In the genomic region with DNA sequence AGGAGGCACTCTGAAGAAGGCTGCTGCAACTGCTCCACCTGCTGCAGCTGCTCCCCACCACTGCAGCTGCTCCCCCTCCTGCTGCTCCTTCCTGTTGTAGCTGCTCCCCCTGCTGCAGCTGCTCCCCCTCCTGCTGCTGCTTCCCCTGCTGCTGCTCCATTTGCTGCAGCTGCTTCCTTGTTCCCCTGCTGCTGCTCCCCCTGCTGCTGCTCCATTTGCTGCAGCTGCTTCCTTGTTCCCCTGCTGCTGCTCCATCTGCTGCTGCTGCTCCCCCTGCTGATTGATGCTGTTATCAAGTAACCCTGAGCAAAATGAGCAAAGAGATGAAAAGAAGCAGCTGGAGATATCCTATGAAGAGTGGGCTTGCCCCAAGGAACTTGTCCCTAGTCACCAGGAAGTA, we compare ENCODE assay signal across 17 mouse cellular contexts. TPM values are rescaled to one million over a fixed set of nuclear protein-coding genes. Genes with fewer than 3 reads are reported as not detected.
DNase-seq lines count a peak whose midpoint lies in the region; ATAC-seq lines count a peak whose summit lies in the region.
"Had no signal": no experiment of that assay in that cellular context is flagged by ENCODE, and none has a peak within 500 bp of the region (broad histone marks: within the 10 kb centered on the region; RNA-seq: fewer than 3 reads in every experiment).

No protein-coding gene starts in this region.

- no peak overlapping the region for H3K27ac ChIP-seq in hindbrain, embryonic 11.5 days (ENCODE audit: low read depth, low read length)
- H3K27ac ChIP-seq in hindbrain, embryonic 16.5 days (ENCODE audit: low read depth, low read length) = no peak overlapping the region
- peak overlapping the region; percentile 49 for H3K27ac ChIP-seq in midbrain, embryonic 10.5 days (replicated peaks)
- H3K27ac ChIP-seq in midbrain, embryonic 11.5 days (ENCODE audit: low read depth, low read length) = no peak overlapping the region
- H3K27ac ChIP-seq: liver, embryonic 15.5 days had no signal

- no peak for ATAC-seq in hindbrain, embryonic 11.5 days (ENCODE audit: low FRiP score)
- no peak for ATAC-seq in hindbrain, embryonic 16.5 days
- no peak for ATAC-seq in midbrain, embryonic 11.5 days (ENCODE audit: low FRiP score)
- ATAC-seq in common myeloid progenitor, adult 5-6 weeks (replicated peaks; ENCODE audit: low read depth, poor library complexity, severe bottlenecking) = 0 out of 2 replicates have a peak, but pooled peaks have one; percentile 25
- no peak for ATAC-seq in inflammation-experienced regulatory T-cells, adult 6 months

- H3K9me3 ChIP-seq in hindbrain, embryonic 11.5 days (ENCODE audit: control insufficient read depth, low read length) = 0 out of 2 replicates have a peak, but pooled peaks cover 5% of the 10 kb centered on the region
- no peaks in the 10 kb centered on the region; the same call in 1 of the 2 replicates for H3K9me3 ChIP-seq in hindbrain, embryonic 16.5 days (ENCODE audit: control insufficient read depth, low read length)
- peaks cover 12% of the 10 kb centered on the region for H3K9me3 ChIP-seq in midbrain, embryonic 10.5 days (replicated peaks)
- H3K9me3 ChIP-seq in midbrain, embryonic 11.5 days (ENCODE audit: control insufficient read depth, low read length) = peaks cover 5% of the 10 kb centered on the region; the same call in 1 of the 2 replicates

- no peak overlapping the region for H3K9ac ChIP-seq in hindbrain, embryonic 11.5 days (ENCODE audit: low read depth, low read length)
- no peak overlapping the region for H3K9ac ChIP-seq in hindbrain, embryonic 16.5 days (ENCODE audit: low read depth, low read length)
- no peak overlapping the region for H3K9ac ChIP-seq in midbrain, embryonic 11.5 days (ENCODE audit: low read length)
- H3K9ac ChIP-seq: heart, embryonic 12.5 days; liver, embryonic 15.5 days had no signal

- no peak overlapping the region for H3K4me2 ChIP-seq in hindbrain, embryonic 11.5 days (replicated peaks; ENCODE audit: low read depth, low read length)
- no peak overlapping the region for H3K4me2 ChIP-seq in hindbrain, embryonic 16.5 days (ENCODE audit: low read length)
- H3K4me2 ChIP-seq in midbrain, embryonic 11.5 days = no peak overlapping the region
- H3K4me2 ChIP-seq: heart, embryonic 12.5 days; liver, embryonic 15.5 days had no signal

- no peaks in the 10 kb centered on the region for H3K4me1 ChIP-seq in hindbrain, embryonic 11.5 days (replicated peaks; ENCODE audit: control insufficient read depth, insufficient read depth, low read length)
- H3K4me1 ChIP-seq in hindbrain, embryonic 16.5 days (ENCODE audit: control insufficient read depth, insufficient read depth, low read depth, low read length) = peaks cover 3% of the 10 kb centered on the region
- H3K4me1 ChIP-seq in midbrain, embryonic 10.5 days = peaks cover 17% of the 10 kb centered on the region
- H3K4me1 ChIP-seq in midbrain, embryonic 11.5 days (ENCODE audit: control insufficient read depth, insufficient read depth, low read length) = no peaks in the 10 kb centered on the region; the same call in 1 of the 2 replicates
- H3K4me1 ChIP-seq: liver, embryonic 15.5 days had no signal

- no peaks in the 10 kb centered on the region for H3K36me3 ChIP-seq in hindbrain, embryonic 11.5 days (ENCODE audit: control insufficient read depth, insufficient read depth, low read length)
- no peaks in the 10 kb centered on the region for H3K36me3 ChIP-seq in hindbrain, embryonic 16.5 days (ENCODE audit: control insufficient read depth, insufficient read depth, low read length)
- H3K36me3 ChIP-seq in midbrain, embryonic 10.5 days = 0 out of 2 replicates have a peak, but pooled peaks cover 8% of the 10 kb centered on the region
- H3K36me3 ChIP-seq in midbrain, embryonic 11.5 days (ENCODE audit: control insufficient read depth, insufficient read depth, low read length) = no peaks in the 10 kb centered on the region
- H3K36me3 ChIP-seq: heart, embryonic 12.5 days; liver, embryonic 15.5 days had no signal

- no peaks in the 10 kb centered on the region for H3K27me3 ChIP-seq in hindbrain, embryonic 11.5 days (ENCODE audit: control insufficient read depth, insufficient read depth, low read length)
- H3K27me3 ChIP-seq in hindbrain, embryonic 16.5 days (replicated peaks; ENCODE audit: control insufficient read depth, insufficient read depth, low read length) = no peaks in the 10 kb centered on the region
- peaks cover 7% of the 10 kb centered on the region; the same call in 1 of the 2 replicates for H3K27me3 ChIP-seq in midbrain, embryonic 10.5 days (ENCODE audit: low read depth, poor library complexity, severe bottlenecking)
- no peaks in the 10 kb centered on the region for H3K27me3 ChIP-seq in midbrain, embryonic 11.5 days (ENCODE audit: control insufficient read depth, insufficient read depth, low read length)
- H3K27me3 ChIP-seq: heart, embryonic 12.5 days; liver, embryonic 15.5 days had no signal

- DNase-seq in hindbrain, embryonic 11.5 days (ENCODE audit: low spot score) = peak; percentile 31
- DNase-seq in midbrain, embryonic 10.5 days (ENCODE audit: low spot score) = peak; percentile 16
- no peak for DNase-seq in midbrain, embryonic 11.5 days (ENCODE audit: low spot score, missing footprints)
- peak; percentile 36 for DNase-seq in mesoderm, embryonic 11.5 days (ENCODE audit: low read depth, low spot score)
- DNase-seq: adrenal gland, adult 8-10 months; cerebellum, adult 8-10 months; gastrocnemius, postnatal 36 days; heart, postnatal 36 days; kidney, adult 18-20 months; lung, postnatal 4 days had no signal

- no peak overlapping the region for H3K4me3 ChIP-seq in hindbrain, embryonic 11.5 days (ENCODE audit: low read depth, low read length)
- H3K4me3 ChIP-seq in hindbrain, embryonic 16.5 days (ENCODE audit: low read length) = no peak overlapping the region
- no peak overlapping the region for H3K4me3 ChIP-seq in midbrain, embryonic 10.5 days
- H3K4me3 ChIP-seq in midbrain, embryonic 11.5 days (ENCODE audit: low read depth, low read length) = no peak overlapping the region
- H3K4me3 ChIP-seq: heart, embryonic 12.5 days; liver, embryonic 15.5 days; myocyte had no signal

RNA-seq across cellular contexts. Expression of gene Ccdc60, which starts 8.3 kb away (rescaled TPM):
- polyA plus RNA-seq in hindbrain, embryonic 11.5 days (2014; fragmentation: Nextera tagmentation; extraction: Ambion mirVana) = 2.0 and 2.2 TPM in 2 replicates
- polyA plus RNA-seq in hindbrain, embryonic 16.5 days (2015; fragmentation: Nextera tagmentation; extraction: Ambion mirVana) = 2.2 and 2.6 TPM in 2 replicates
- polyA plus RNA-seq in midbrain, embryonic 10.5 days (2016; fragmentation: Nextera tagmentation; extraction: Ambion mirVana) = 1.7 and 2.1 TPM in 2 replicates
- polyA plus RNA-seq in midbrain, embryonic 11.5 days (2014; fragmentation: Nextera tagmentation; extraction: Ambion mirVana) = 1.9 and 2.7 TPM in 2 replicates
- total RNA-seq in common myeloid progenitor, adult 5-6 weeks (2017) = 1.0 TPM in 1 of 2 replicates, not detected in the other
- under 1 TPM in 1 of 3 experiments, not detected in 2; 0.12 TPM for polyA plus RNA-seq in inflammation-experienced regulatory T-cells, adult 6 months (2017; shearing (Covaris generic))
- total RNA-seq: adrenal gland, adult 8-10 months; gastrocnemius, postnatal 36 days; heart, postnatal 36 days; MEL had no signal
